Mouse (Mus musculus) E14TG2a.4 (cell line): ENCODE data around the gene Srgap2.

Experiments
- CTCF ChIP-seq: conservative IDR thresholded peaks from 2 replicates; pipeline ENCODE4 v1.5.1; 2014; ENCODE audit warnings: low read length
- NANOG ChIP-seq: IDR thresholded peaks from 2 replicates; pipeline ENCODE4 v1.6.1; 2014; ENCODE audit warnings: borderline replicate concordance, low read length, mixed read lengths
- POU5F1 ChIP-seq: IDR thresholded peaks from 2 replicates; pipeline ENCODE4 v1.6.1; 2014; ENCODE audit warnings: low read length, borderline replicate concordance

DNA sequence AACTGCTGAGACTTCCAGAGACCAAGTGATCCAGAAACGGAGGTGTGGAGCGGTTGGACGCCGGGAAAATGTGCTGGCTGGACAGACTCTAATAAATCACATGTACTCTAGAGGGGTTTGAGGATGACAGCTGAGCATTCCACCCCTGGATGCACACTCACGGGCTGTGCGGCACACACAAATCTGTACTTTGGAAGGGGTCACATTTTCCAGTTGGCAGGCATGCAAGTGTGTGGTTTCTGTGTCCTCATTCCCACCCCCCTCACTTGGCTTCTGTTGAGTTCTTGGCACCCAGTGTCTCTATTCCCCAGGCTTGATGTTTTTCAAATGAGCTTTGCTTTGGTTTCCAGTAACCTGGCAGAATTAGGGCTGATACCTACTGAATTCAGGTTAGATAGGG lies 227.4 kb downstream of the Srgap2 start:
- TF ChIP-seq CTCF (no peak), POU5F1 (no peak), NANOG (no peak)
